Mouse (Mus musculus) ES-Bruce4 (cell line): ENCODE measurements around the gene Rarg. TPM values are rescaled to one million over a fixed set of nuclear protein-coding genes. Genes with fewer than 3 reads are reported as not detected.
A peak's percentile ranks its signal among the peaks of the same experiment; 100 is the strongest.

Experiments
- H3K27ac ChIP-seq: 2 replicates; pipeline ENCODE4 v1.5.1; 2012; ENCODE audit warnings: low read length, inconsistent platforms; ENCODE audit not compliant: insufficient read depth
- H3K27me3 ChIP-seq: 2 replicates; pipeline ENCODE4 v1.6.1; 2012; ENCODE audit warnings: mild to moderate bottlenecking, low read length, inconsistent platforms; ENCODE audit not compliant: control insufficient read depth, poor library complexity, insufficient read depth, severe bottlenecking
- H3K36me3 ChIP-seq: 2 replicates; pipeline ENCODE4 v1.6.1; 2012; ENCODE audit warnings: inconsistent platforms, mild to moderate bottlenecking, low read length, moderate library complexity; ENCODE audit not compliant: control insufficient read depth, poor library complexity, insufficient read depth, severe bottlenecking
- H3K4me1 ChIP-seq: one replicate; pipeline ENCODE4 v1.8.1; 2011; ENCODE audit warnings: low read length; ENCODE audit not compliant: control insufficient read depth, insufficient read depth
- H3K4me3 ChIP-seq: 2 replicates; pipeline ENCODE4 v1.5.1; 2011; ENCODE audit warnings: low read depth, mild to moderate bottlenecking, low read length
- H3K9ac ChIP-seq: 2 replicates; pipeline ENCODE4 v1.6.1; 2012; ENCODE audit warnings: low read depth, mild to moderate bottlenecking, inconsistent platforms; ENCODE audit not compliant: poor library complexity, severe bottlenecking
- H3K9me3 ChIP-seq: replicated peaks from 2 replicates; pipeline ENCODE4 v1.6.1; 2012; ENCODE audit warnings: mild to moderate bottlenecking, low read length, inconsistent platforms; ENCODE audit not compliant: control insufficient read depth, poor library complexity, insufficient read depth, severe bottlenecking
- CTCF ChIP-seq: IDR thresholded peaks from one replicate; pipeline ENCODE4 v1.8.1; 2011; ENCODE audit warnings: low read depth, low read length
- EP300 ChIP-seq: IDR thresholded peaks from 2 replicates; pipeline ENCODE4 v1.6.1; 2011; ENCODE audit warnings: low read depth, low read length; ENCODE audit not compliant: insufficient read depth
- POLR2A ChIP-seq: IDR thresholded peaks from one replicate; pipeline ENCODE4 v1.8.1; 2011; ENCODE audit warnings: low read length; ENCODE audit not compliant: insufficient read depth
- polyA plus RNA-seq: library from polyadenylated mRNA; stranded (reverse); fragments of >200 nt; gene quantifications from 2 replicates; pipeline ENCODE4 v1.2.4, GENCODE M21; 2011; ENCODE audit warnings: low read depth; ENCODE audit not compliant: missing spikeins, insufficient read depth, insufficient read length

Rarg gene
- polyA plus RNA-seq, 1 experiment, result 42.7 TPM

GRCm38 (mm10) chr15:102204674-102205505 lies 52.4 kb downstream of the Rarg start, which contains the start of gene Csad:
Csad (minus strand) TSS chr15:102204724.
- H3K36me3 ChIP-seq, result peaks cover 26% of the 10 kb centered on the region
- TF ChIP-seq EP300 (no peak), CTCF (no peak), POLR2A (no peak)

DNA sequence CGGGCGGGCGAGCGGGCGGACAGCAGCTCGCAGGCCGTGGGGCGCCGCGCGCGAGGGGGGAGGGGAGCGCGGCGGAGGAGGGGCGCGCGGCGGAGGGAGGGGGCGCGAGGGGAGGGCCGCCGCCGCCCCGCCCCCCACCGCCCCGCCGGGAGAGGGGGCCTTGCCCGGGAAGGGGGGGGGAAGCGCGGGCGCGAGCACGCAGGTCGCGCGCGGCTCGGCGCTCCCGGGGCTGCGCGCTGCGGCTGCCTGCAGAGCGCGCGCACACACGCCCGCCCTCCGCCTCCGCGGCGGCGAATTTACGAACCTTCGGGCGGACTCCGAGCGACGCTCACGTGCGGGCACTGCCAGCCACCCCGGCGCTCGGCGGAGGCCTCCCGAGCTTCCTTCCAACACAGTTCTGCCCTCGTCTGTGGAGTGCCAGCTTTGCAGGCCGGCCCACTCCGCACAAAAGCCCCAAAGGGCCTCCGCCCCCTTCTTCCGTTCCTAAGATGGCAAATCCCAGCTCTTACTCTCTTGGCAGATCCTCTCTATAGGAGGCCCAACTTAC lies 53.4 kb downstream of the Rarg start:
- TF ChIP-seq EP300 (no peak), CTCF (no peak), POLR2A (no peak)
- Histone ChIP-seq H3K9ac (peak overlapping the region; percentile 97), H3K27me3 (no peaks in the 10 kb centered on the region), H3K4me3 (peak overlapping the region; percentile 67), H3K36me3 (peaks cover 21% of the 10 kb centered on the region), H3K27ac (peak overlapping the region; percentile 77), H3K4me1 (peaks cover 11% of the 10 kb centered on the region), H3K9me3 (no peaks in the 10 kb centered on the region)

More at GRCm38 (mm10) chr15:102204674-102205505, 52.4 kb downstream of the Rarg start, which contains the start of gene Csad:
- peaks cover 11% of the 10 kb centered on the region for H3K4me1 ChIP-seq
- H3K4me3 ChIP-seq, result peak within 1 kb of the TSS; percentile 67
- H3K9me3 ChIP-seq, result no peaks in the 10 kb centered on the region
- H3K27me3 ChIP-seq, result no peaks in the 10 kb centered on the region
- H3K9ac ChIP-seq, result peak within 1 kb of the TSS; percentile 97
- peak within 1 kb of the TSS; percentile 77 for H3K27ac ChIP-seq

- Histone ChIP-seq H3K4me3 (peak within 1 kb of the TSS; percentile 73), H3K27me3 (no peaks in the 10 kb centered on the region), H3K9me3 (no peaks in the 10 kb centered on the region), H3K4me1 (peaks cover 9% of the 10 kb centered on the region), H3K9ac (peak within 1 kb of the TSS; percentile 97), H3K27ac (peak within 1 kb of the TSS; percentile 77), H3K36me3 (peaks cover 18% of the 10 kb centered on the region)
- peak; percentile 11 for TF ChIP-seq POLR2A
- TF ChIP-seq EP300, result 0 out of 2 replicates have a peak, but pooled peaks have one; percentile 3
- no peak for TF ChIP-seq CTCF
Measured at GRCm38 (mm10) chr15:102202971-102203834, 54.1 kb downstream of the Rarg start, which contains the start of gene Zfp740. Zfp740 (plus strand) TSS chr15:102203249.

DNA sequence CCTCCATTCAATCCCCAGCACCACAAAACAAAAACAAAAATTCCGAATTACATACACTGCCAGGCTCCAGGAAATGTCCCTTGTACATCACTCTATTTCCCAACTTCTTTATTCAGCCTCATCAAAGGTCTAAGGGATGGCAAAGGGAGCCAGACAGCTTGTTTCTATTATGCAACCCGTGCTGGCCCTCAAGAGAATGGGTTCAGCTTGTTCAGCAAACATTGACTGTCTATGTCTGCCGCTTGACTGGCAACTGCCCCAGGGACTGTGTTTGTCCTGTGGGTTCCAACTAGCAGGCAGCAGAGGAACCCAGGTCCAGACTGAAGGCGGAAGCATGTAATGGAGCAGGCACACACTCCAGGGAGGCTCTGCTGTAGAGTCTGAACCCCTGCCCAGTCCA lies 58.5 kb downstream of the Rarg start:
- H3K9me3 ChIP-seq, result no peaks in the 10 kb centered on the region
- no peaks in the 10 kb centered on the region for H3K27me3 ChIP-seq
- no peak overlapping the region for H3K9ac ChIP-seq
- no peak overlapping the region for H3K4me3 ChIP-seq
- no peak overlapping the region for H3K27ac ChIP-seq
- no peaks in the 10 kb centered on the region for H3K36me3 ChIP-seq
- TF ChIP-seq EP300 (no peak), POLR2A (no peak), CTCF (no peak)
- peaks cover 1% of the 10 kb centered on the region for H3K4me1 ChIP-seq

- no peaks in the 10 kb centered on the region for H3K9me3 ChIP-seq
- no peak overlapping the region for H3K27ac ChIP-seq
- H3K36me3 ChIP-seq, result no peaks in the 10 kb centered on the region
- no peak overlapping the region for H3K9ac ChIP-seq
- H3K4me1 ChIP-seq, result peaks cover 2% of the 10 kb centered on the region
- TF ChIP-seq CTCF (no peak), EP300 (no peak), POLR2A (no peak)
- H3K4me3 ChIP-seq, result no peak overlapping the region
- H3K27me3 ChIP-seq, result no peaks in the 10 kb centered on the region
Measured at GRCm38 (mm10) chr15:102195373-102195772, 61.9 kb downstream of the Rarg start.
